Mouse (Mus musculus): ENCODE measurements around the gene Gm10197.
"Not testable (repeated sequence)": the region's sequence is repeated elsewhere in the genome, so short reads cannot be mapped to it uniquely, and the experiment has no call there.

Gene Gm10197

GRCm38 (mm10) chr19:53371666-53372065 is at the start of gene Gm10197:
Gene Gm10197, minus strand, starts transcription at chr19:53371766.
- no peak for DNase-seq (ENCODE audit: low read depth, low spot score)

GRCm38 (mm10) chr19:53420924-53421582 is 49.5 kb upstream of the Gm10197 start:
- DNase-seq (ENCODE audit: low read depth, low spot score) = peak; percentile 87

- peak; percentile 73 for DNase-seq (ENCODE audit: low read depth, low spot score)
Observed at GRCm38 (mm10) chr19:53419834-53420233, 48.3 kb upstream of the Gm10197 start.

- DNase-seq (ENCODE audit: low read depth, low spot score) = no peak
Observed at GRCm38 (mm10) chr19:53415198-53415597, 43.6 kb upstream of the Gm10197 start.

GRCm38 (mm10) chr19:53414650-53415049 is 43.1 kb upstream of the Gm10197 start:
- DNase-seq (ENCODE audit: low read depth, low spot score) = no peak

GRCm38 (mm10) chr19:53413617-53414380 is 42.2 kb upstream of the Gm10197 start:
- DNase-seq (ENCODE audit: low read depth, low spot score) = no peak

GRCm38 (mm10) chr19:53412149-53412848 is 40.7 kb upstream of the Gm10197 start:
- DNase-seq (ENCODE audit: low read depth, low spot score) = peak; percentile 56

GRCm38 (mm10) chr19:53409663-53410307 is 38.2 kb upstream of the Gm10197 start:
- no peak for DNase-seq (ENCODE audit: low read depth, low spot score)

GRCm38 (mm10) chr19:53408398-53408797 is 36.8 kb upstream of the Gm10197 start:
- no peak for DNase-seq (ENCODE audit: low read depth, low spot score)

GRCm38 (mm10) chr19:53407350-53407749 is 35.8 kb upstream of the Gm10197 start:
- DNase-seq (ENCODE audit: low read depth, low spot score) = no peak

GRCm38 (mm10) chr19:53405810-53406209 is 34.2 kb upstream of the Gm10197 start:
- DNase-seq (ENCODE audit: low read depth, low spot score) = no peak

- DNase-seq (ENCODE audit: low read depth, low spot score) = no peak
Observed at GRCm38 (mm10) chr19:53404837-53405356, 33.3 kb upstream of the Gm10197 start.

GRCm38 (mm10) chr19:53404219-53404836 is 32.8 kb upstream of the Gm10197 start:
- no peak for DNase-seq (ENCODE audit: low read depth, low spot score)

- no peak for DNase-seq (ENCODE audit: low read depth, low spot score)
Observed at GRCm38 (mm10) chr19:53402741-53403432, 31.3 kb upstream of the Gm10197 start.

- no peak for DNase-seq (ENCODE audit: low read depth, low spot score)
Observed at GRCm38 (mm10) chr19:53400332-53401110, 29.0 kb upstream of the Gm10197 start.

- DNase-seq (ENCODE audit: low read depth, low spot score) = no peak
Observed at GRCm38 (mm10) chr19:53399213-53399612, 27.6 kb upstream of the Gm10197 start.

GRCm38 (mm10) chr19:53397451-53398233 is 26.1 kb upstream of the Gm10197 start:
- DNase-seq (ENCODE audit: low read depth, low spot score) = no peak

GRCm38 (mm10) chr19:53395805-53396204 is 24.2 kb upstream of the Gm10197 start:
- DNase-seq (ENCODE audit: low read depth, low spot score) = not testable (repeated sequence)

GRCm38 (mm10) chr19:53394956-53395355 is 23.4 kb upstream of the Gm10197 start:
- not testable (repeated sequence) for DNase-seq (ENCODE audit: low read depth, low spot score)
